Mouse (Mus musculus): ENCODE measurements around the gene Zfhx3. TPM values are rescaled to one million over a fixed set of nuclear protein-coding genes. Genes with fewer than 3 reads are reported as not detected.

The Zfhx3 gene
- polyA plus RNA-seq, 1 experiment from 2014 or later = 2.4 TPM

GRCm38 (mm10) chr8:108693841-108694240 lies 751.4 kb downstream of the Zfhx3 start:
- Histone ChIP-seq H3K36me3 (ENCODE audit: control insufficient read depth, insufficient read depth) (no peaks in the 10 kb centered on the region), H3K4me2 (replicated peaks; ENCODE audit: low read depth) (no peak overlapping the region), H3K27me3 (replicated peaks; ENCODE audit: control insufficient read depth, insufficient read depth, low read length) (peaks cover 40% of the 10 kb centered on the region), H3K27ac (ENCODE audit: low read depth, low read length) (no peak overlapping the region), H3K9ac (ENCODE audit: low read depth, low read length) (no peak overlapping the region), H3K9me3 (ENCODE audit: control insufficient read depth) (no peaks in the 10 kb centered on the region), H3K4me3 (ENCODE audit: low read depth, low read length) (no peak overlapping the region), H3K4me1 (replicated peaks; ENCODE audit: control insufficient read depth, insufficient read depth, low read length) (peaks cover 7% of the 10 kb centered on the region; the same call in 1 of the 2 replicates)
- 86% methylated on average over 5 of the region's 5 CpGs for WGBS
- no peak for TF ChIP-seq CTCF (IDR thresholded peaks at IDR 0.05; ENCODE audit: low read depth)
- no peak for ATAC-seq

- peaks cover 47% of the 10 kb centered on the region for H3K27me3 ChIP-seq (replicated peaks; ENCODE audit: control insufficient read depth, insufficient read depth, low read length)
- ATAC-seq = no peak
- H3K9ac ChIP-seq (ENCODE audit: low read depth, low read length) = no peak overlapping the region
- H3K4me2 ChIP-seq (replicated peaks; ENCODE audit: low read depth) = no peak overlapping the region
- peaks cover 7% of the 10 kb centered on the region; the same call in 1 of the 2 replicates for H3K4me1 ChIP-seq (replicated peaks; ENCODE audit: control insufficient read depth, insufficient read depth, low read length)
- no peak overlapping the region for H3K4me3 ChIP-seq (ENCODE audit: low read depth, low read length)
- H3K9me3 ChIP-seq (ENCODE audit: control insufficient read depth) = no peaks in the 10 kb centered on the region
- no peaks in the 10 kb centered on the region for H3K36me3 ChIP-seq (ENCODE audit: control insufficient read depth, insufficient read depth)
- 74% methylated on average over 6 of the region's 6 CpGs for WGBS
- no peak for TF ChIP-seq CTCF (IDR thresholded peaks at IDR 0.05; ENCODE audit: low read depth)
- no peak overlapping the region for H3K27ac ChIP-seq (ENCODE audit: low read depth, low read length)
These were observed 752.1 kb downstream of the Zfhx3 start for GRCm38 (mm10) chr8:108694516-108694915.

- Histone ChIP-seq H3K9me3 (ENCODE audit: control insufficient read depth) (no peaks in the 10 kb centered on the region), H3K4me1 (replicated peaks; ENCODE audit: control insufficient read depth, insufficient read depth, low read length) (peaks cover 7% of the 10 kb centered on the region; the same call in 1 of the 2 replicates), H3K4me3 (ENCODE audit: low read depth, low read length) (peak overlapping the region; percentile 32), H3K9ac (ENCODE audit: low read depth, low read length) (no peak overlapping the region), H3K4me2 (replicated peaks; ENCODE audit: low read depth) (peak overlapping the region; percentile 55), H3K27ac (ENCODE audit: low read depth, low read length) (no peak overlapping the region), H3K36me3 (ENCODE audit: control insufficient read depth, insufficient read depth) (no peaks in the 10 kb centered on the region), H3K27me3 (replicated peaks; ENCODE audit: control insufficient read depth, insufficient read depth, low read length) (peaks cover 56% of the 10 kb centered on the region)
- no peak for TF ChIP-seq CTCF (IDR thresholded peaks at IDR 0.05; ENCODE audit: low read depth)
- no peak for ATAC-seq
- WGBS = 16% methylated on average over 32 of the region's 32 CpGs
These were observed 752.9 kb downstream of the Zfhx3 start for GRCm38 (mm10) chr8:108695242-108695880.

- 1% methylated on average over 31 of the region's 31 CpGs for WGBS
- Histone ChIP-seq H3K9ac (ENCODE audit: low read depth, low read length) (no peak overlapping the region), H3K27ac (ENCODE audit: low read depth, low read length) (no peak overlapping the region), H3K27me3 (replicated peaks; ENCODE audit: control insufficient read depth, insufficient read depth, low read length) (peaks cover 58% of the 10 kb centered on the region), H3K4me3 (ENCODE audit: low read depth, low read length) (peak overlapping the region; percentile 32), H3K36me3 (ENCODE audit: control insufficient read depth, insufficient read depth) (no peaks in the 10 kb centered on the region), H3K4me2 (replicated peaks; ENCODE audit: low read depth) (peak overlapping the region; percentile 55), H3K4me1 (replicated peaks; ENCODE audit: control insufficient read depth, insufficient read depth, low read length) (peaks cover 6% of the 10 kb centered on the region; the same call in 1 of the 2 replicates), H3K9me3 (ENCODE audit: control insufficient read depth) (no peaks in the 10 kb centered on the region)
- TF ChIP-seq CTCF (IDR thresholded peaks at IDR 0.05; ENCODE audit: low read depth) = no peak
- ATAC-seq = peak; percentile 28; the same call in 1 of the 2 replicates
These were observed 753.6 kb downstream of the Zfhx3 start for GRCm38 (mm10) chr8:108695938-108696630.

- 16% methylated on average over 27 of the region's 27 CpGs for WGBS
- no peaks in the 10 kb centered on the region for H3K36me3 ChIP-seq (ENCODE audit: control insufficient read depth, insufficient read depth)
- H3K27ac ChIP-seq (ENCODE audit: low read depth, low read length) = no peak overlapping the region
- peaks cover 58% of the 10 kb centered on the region for H3K27me3 ChIP-seq (replicated peaks; ENCODE audit: control insufficient read depth, insufficient read depth, low read length)
- ATAC-seq = no peak
- H3K4me2 ChIP-seq (replicated peaks; ENCODE audit: low read depth) = peak overlapping the region; percentile 55
- H3K9me3 ChIP-seq (ENCODE audit: control insufficient read depth) = no peaks in the 10 kb centered on the region
- H3K4me3 ChIP-seq (ENCODE audit: low read depth, low read length) = peak overlapping the region; percentile 32
- H3K9ac ChIP-seq (ENCODE audit: low read depth, low read length) = no peak overlapping the region
- TF ChIP-seq CTCF (IDR thresholded peaks at IDR 0.05; ENCODE audit: low read depth) = no peak
- 0 out of 2 replicates have a peak, but pooled peaks cover 3% of the 10 kb centered on the region for H3K4me1 ChIP-seq (replicated peaks; ENCODE audit: control insufficient read depth, insufficient read depth, low read length)
These were observed 754.4 kb downstream of the Zfhx3 start for GRCm38 (mm10) chr8:108696631-108697410.

- Histone ChIP-seq H3K4me1 (replicated peaks; ENCODE audit: control insufficient read depth, insufficient read depth, low read length) (0 out of 2 replicates have a peak, but pooled peaks cover 3% of the 10 kb centered on the region), H3K4me2 (replicated peaks; ENCODE audit: low read depth) (no peak overlapping the region), H3K27ac (ENCODE audit: low read depth, low read length) (no peak overlapping the region), H3K27me3 (replicated peaks; ENCODE audit: control insufficient read depth, insufficient read depth, low read length) (peaks cover 58% of the 10 kb centered on the region), H3K4me3 (ENCODE audit: low read depth, low read length) (no peak overlapping the region), H3K36me3 (ENCODE audit: control insufficient read depth, insufficient read depth) (no peaks in the 10 kb centered on the region), H3K9ac (ENCODE audit: low read depth, low read length) (no peak overlapping the region), H3K9me3 (ENCODE audit: control insufficient read depth) (no peaks in the 10 kb centered on the region)
- WGBS = 17% methylated on average over 13 of the region's 13 CpGs
- ATAC-seq = no peak
- no peak for TF ChIP-seq CTCF (IDR thresholded peaks at IDR 0.05; ENCODE audit: low read depth)
These were observed 755.1 kb downstream of the Zfhx3 start for GRCm38 (mm10) chr8:108697589-108697988.

Data from intestine, postnatal 0 days (tissue).